Mouse (Mus musculus) left cerebral cortex, adult 11 months (tissue): ENCODE data around the gene Utp20.

Experiments used
- DNase-seq: peaks from one replicate; pipeline ENCODE4 v3.0.0; 2022; ENCODE audit warnings: low spot score

Utp20 gene

DNA sequence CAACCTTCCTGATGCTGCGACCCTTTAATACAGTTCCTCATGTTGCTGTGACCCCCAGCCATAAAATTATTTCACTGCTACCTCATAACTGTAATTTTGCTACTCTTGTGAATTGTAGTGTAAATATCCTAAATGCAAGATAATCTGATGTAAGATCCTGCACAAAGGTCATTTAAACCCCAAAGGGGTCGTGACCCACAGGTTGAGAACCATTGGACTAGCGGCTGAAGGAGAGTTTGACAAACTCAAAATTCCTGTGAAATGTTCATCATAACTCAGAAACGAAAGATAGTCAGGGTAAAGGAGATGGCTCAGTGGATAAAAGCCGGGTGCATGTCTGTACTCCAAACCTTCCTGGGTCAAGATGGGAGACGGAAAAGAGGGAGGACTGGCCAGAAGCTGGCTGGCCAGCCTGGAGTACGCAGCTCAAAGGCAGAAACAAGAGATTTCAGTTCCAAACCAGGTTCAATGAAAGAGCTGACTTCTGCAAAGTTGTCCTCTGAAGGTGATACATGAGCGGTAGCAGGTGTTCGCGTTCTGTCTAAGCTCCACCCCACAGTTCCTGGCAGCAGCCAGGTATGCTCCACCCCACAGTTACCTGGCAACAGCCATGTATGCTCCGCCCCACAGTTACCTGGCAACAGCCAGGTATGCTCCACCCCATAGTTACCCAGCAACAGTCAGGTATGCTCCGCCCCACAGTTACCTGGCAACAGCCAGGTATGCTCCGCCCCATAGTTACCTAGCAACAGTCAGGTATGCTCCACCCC is 109.4 kb downstream of the Utp20 start:
- DNase-seq: no peak

DNA sequence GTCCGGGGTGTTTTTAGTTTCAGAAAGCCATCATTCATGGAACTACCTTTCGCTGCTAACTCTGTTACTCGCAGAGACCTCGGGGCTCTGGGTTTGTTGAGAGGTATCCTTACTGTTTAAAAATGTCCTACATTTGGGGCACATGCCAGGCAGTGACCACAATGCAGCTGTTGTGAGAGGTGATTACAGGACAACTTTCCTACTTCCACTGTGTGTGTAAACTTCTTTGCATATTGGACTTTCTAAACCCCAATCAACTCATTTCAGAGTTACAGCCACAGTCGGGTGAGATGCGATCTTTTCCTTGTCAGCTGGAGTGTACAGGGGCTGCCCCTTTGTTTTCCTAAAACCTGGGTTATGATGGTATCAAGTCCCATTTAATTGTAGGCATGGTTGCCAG is 111.0 kb downstream of the Utp20 start:
- DNase-seq: no peak

DNA sequence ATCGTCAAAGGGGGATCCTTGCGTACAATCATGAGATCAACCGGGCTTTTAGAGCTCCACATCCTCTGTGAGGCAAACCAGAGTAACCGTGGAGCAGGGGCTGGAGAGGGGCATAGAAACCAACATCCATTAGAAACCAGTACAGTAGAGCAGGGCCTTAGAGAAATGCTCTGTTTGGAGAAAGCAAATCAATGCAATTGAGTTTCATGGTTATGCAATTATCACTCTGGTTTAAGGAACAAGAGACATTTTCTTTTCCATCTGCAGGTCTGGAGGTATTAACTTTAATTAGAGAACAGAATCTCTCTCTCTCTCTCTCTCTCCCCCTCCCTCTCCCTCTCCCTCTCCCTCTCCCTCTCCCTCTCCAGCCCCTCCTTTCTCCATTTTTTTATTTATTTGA is 111.9 kb downstream of the Utp20 start:
- no peak for DNase-seq

DNA sequence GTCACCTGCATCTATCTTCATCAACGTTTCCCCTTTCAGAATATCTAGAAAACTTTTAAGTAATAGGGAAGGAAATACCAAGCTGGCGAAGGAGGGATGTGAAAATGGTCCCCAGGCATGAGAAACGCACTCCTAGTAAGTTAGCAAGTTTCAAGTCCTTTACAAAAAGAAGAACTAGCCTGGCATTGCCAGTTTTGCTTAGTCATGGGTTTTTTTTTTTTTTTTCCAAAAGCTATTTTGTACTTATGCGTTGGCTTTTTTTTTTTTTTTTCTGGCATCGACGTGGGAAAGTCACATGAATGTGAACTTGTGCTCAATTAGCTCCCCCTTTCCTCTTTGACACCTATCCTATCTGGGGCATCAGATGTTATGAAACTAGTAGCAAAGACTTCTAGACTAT is 114.2 kb downstream of the Utp20 start:
- DNase-seq: no peak

DNA sequence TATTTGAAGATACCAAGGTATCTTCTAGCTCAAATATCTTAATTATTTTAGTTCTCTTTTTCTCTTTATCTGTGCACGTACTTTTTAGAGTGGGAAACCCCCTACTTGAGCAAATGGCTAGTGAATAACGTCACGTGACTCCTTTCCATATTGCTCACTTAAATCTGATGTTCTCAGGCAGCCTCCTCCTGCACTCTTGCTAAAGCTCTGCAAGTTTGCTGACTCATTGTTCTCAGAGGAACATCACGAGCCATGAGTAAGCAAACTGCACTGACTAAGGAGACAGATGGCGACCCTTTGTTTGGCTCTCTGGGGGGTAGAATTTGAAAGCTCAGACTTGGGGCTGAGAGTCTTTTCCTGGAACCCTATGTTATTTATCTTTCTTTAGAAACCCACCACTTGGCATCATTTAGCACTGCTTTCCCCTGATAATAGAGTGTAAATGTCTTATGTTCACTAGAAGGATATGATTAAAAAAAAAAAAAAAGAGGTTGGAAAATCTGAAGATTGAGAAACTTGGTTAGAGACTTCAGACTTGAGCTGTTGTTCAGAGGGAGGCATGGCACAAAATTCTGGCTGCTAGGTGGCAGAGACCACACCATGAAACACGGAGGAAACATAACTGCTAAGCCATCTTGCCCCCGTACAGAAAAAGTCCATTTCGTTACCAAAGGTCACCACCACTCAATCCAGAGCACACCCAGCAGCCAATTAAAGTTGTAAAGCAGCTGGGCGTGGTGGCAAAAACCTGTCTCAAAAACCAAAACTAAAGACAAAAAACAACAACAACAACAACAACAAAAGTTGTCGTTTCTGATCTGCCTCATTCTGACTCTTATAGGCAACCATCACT is 117.7 kb downstream of the Utp20 start:
- peak; percentile 45 for DNase-seq

DNA sequence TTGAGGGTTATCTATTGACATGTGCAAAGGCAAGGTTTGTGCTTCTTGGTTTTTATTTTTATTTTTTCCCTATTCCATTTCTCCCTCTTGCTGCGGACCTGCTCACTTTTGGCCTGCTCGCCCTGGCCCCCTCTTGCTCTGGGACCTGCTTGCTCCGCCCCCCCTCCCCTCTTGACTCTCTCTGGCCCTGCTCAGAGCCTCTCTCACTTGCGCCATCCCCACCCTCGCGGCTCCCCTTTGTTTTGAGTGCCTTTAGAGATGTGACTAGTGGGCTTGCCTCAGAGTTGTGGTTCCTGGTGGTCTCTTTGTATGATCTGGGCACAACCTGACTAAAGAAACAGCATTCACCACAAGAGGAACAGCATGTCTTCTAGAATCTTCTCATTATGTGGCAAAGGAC is 125.7 kb downstream of the Utp20 start:
- DNase-seq: no peak
